Mouse (Mus musculus) stomach, embryonic 14.5 days (tissue): Measurements from ENCODE around the gene Zfp553. TPM values are rescaled to one million over a fixed set of nuclear protein-coding genes. Genes with fewer than 3 reads are reported as not detected.

Experiments
- ATAC-seq: fragments of 200-750 bp; cut with Nextera tagmentation; 2 replicates; pipeline ENCODE4 v1.8.0; 2017; ENCODE audit warnings: low read depth, moderate TSS enrichment; ENCODE audit not compliant: insufficient number of reproducible peaks, insufficient read depth, low FRiP score
- H3K27ac ChIP-seq: fragments of 300-500 bp; sonication (generic); 2 replicates; pipeline ENCODE4 v1.5.1; 2014; ENCODE audit warnings: mild to moderate bottlenecking, low read length, moderate library complexity, mixed read lengths
- H3K27me3 ChIP-seq: fragments of 300-500 bp; sonication (generic); 2 replicates; pipeline ENCODE4 v1.6.1; 2014; ENCODE audit warnings: low read length, control low read depth, mixed read lengths; ENCODE audit not compliant: control insufficient read depth, insufficient read depth
- H3K36me3 ChIP-seq: fragments of 300-500 bp; sonication (generic); 2 replicates; pipeline ENCODE4 v1.6.1; 2014; ENCODE audit warnings: mild to moderate bottlenecking, control low read depth, low read length, moderate library complexity, mixed read lengths; ENCODE audit not compliant: control insufficient read depth, insufficient read depth
- H3K4me1 ChIP-seq: fragments of 300-500 bp; sonication (generic); 2 replicates; pipeline ENCODE4 v1.6.1; 2014; ENCODE audit warnings: low read length, control low read depth, mixed read lengths; ENCODE audit not compliant: control insufficient read depth, insufficient read depth
- H3K4me2 ChIP-seq: fragments of 300-500 bp; sonication (generic); replicated peaks from 2 replicates; pipeline ENCODE4 v1.6.1; 2014; ENCODE audit warnings: low read depth, low read length, control low read depth
- H3K4me3 ChIP-seq: fragments of 300-500 bp; sonication (generic); 2 replicates; pipeline ENCODE4 v1.5.1; 2014; ENCODE audit warnings: low read depth, low read length, control low read depth
- H3K9ac ChIP-seq: fragments of 300-500 bp; sonication (generic); replicated peaks from 2 replicates; pipeline ENCODE4 v1.6.1; 2014; ENCODE audit warnings: low read depth, mild to moderate bottlenecking, control low read depth, low read length, moderate library complexity, mixed read lengths
- H3K9me3 ChIP-seq: fragments of 300-500 bp; sonication (generic); 2 replicates; pipeline ENCODE4 v1.6.1; 2016; ENCODE audit warnings: low read depth, low read length, control low read depth; ENCODE audit not compliant: control insufficient read depth
- WGBS: fragments of 180-500 bp; shearing (Covaris S2); extraction: QIAGEN DNeasy Blood & Tissue Kit; methylation state at CpG from one replicate; pipeline ENCODE4 v1.1.7; 2014; 5-methylcytosine and 5-hydroxymethylcytosine counted together
- polyA plus RNA-seq: library from polyadenylated mRNA; unstranded; fragments of >200 nt; fragmentation: Nextera tagmentation; extraction: Ambion mirVana; gene quantifications from 2 replicates; pipeline ENCODE4 v1.2.1, GENCODE M21; 2014

Zfp553 gene
- polyA plus RNA-seq, 1 experiment from 2014 or later: 24.4 TPM

- ATAC-seq: peak; percentile 95
- Histone ChIP-seq H3K9me3 (no peaks in the 10 kb centered on the region), H3K4me2 (peak within 1 kb of the TSS; percentile 96), H3K4me1 (peaks cover 12% of the 10 kb centered on the region), H3K4me3 (peak within 1 kb of the TSS; percentile 76), H3K9ac (peak within 1 kb of the TSS; percentile 89), H3K27me3 (no peaks in the 10 kb centered on the region), H3K36me3 (peaks cover 6% of the 10 kb centered on the region), H3K27ac (peak within 1 kb of the TSS; percentile 79)
- under 1% methylated on average over 34 of the region's 44 CpGs for WGBS
Observed at GRCm38 (mm10) chr7:127208553-127209438, 24.1 kb upstream of the Zfp553 start, which contains the start of gene Mylpf. TSS of gene Mylpf (plus strand) at chr7:127208890.

- peaks cover 2% of the 10 kb centered on the region; the same call in 1 of the 2 replicates for H3K36me3 ChIP-seq
- 83% methylated on average over 5 of the region's 5 CpGs for WGBS
- no peak overlapping the region for H3K9ac ChIP-seq
- H3K9me3 ChIP-seq: no peaks in the 10 kb centered on the region
- H3K4me2 ChIP-seq: peak overlapping the region; percentile 44
- H3K4me3 ChIP-seq: 0 out of 2 replicates have a peak overlapping the region, but pooled peaks have one; percentile 76
- H3K27me3 ChIP-seq: no peaks in the 10 kb centered on the region
- H3K27ac ChIP-seq: peak overlapping the region; percentile 74; the same call in 1 of the 2 replicates
- H3K4me1 ChIP-seq: peaks cover 12% of the 10 kb centered on the region
- ATAC-seq: no peak
Observed at GRCm38 (mm10) chr7:127209851-127210250, 23.0 kb upstream of the Zfp553 start.

- Histone ChIP-seq H3K9ac (no peak overlapping the region), H3K36me3 (no peaks in the 10 kb centered on the region; the same call in 1 of the 2 replicates), H3K27me3 (no peaks in the 10 kb centered on the region), H3K9me3 (no peaks in the 10 kb centered on the region), H3K4me1 (peaks cover 8% of the 10 kb centered on the region), H3K27ac (no peak overlapping the region), H3K4me2 (no peak overlapping the region), H3K4me3 (no peak overlapping the region)
- ATAC-seq: no peak
- WGBS: 93% methylated on average over 4 of the region's 4 CpGs
Observed at GRCm38 (mm10) chr7:127210266-127210665, 22.6 kb upstream of the Zfp553 start.

GRCm38 (mm10) chr7:127211014-127211745 is 21.7 kb upstream of the Zfp553 start:
- no peak for ATAC-seq
- Histone ChIP-seq H3K4me2 (no peak overlapping the region), H3K4me1 (peaks cover 6% of the 10 kb centered on the region), H3K27me3 (no peaks in the 10 kb centered on the region), H3K27ac (no peak overlapping the region), H3K36me3 (no peaks in the 10 kb centered on the region), H3K9me3 (no peaks in the 10 kb centered on the region), H3K4me3 (no peak overlapping the region), H3K9ac (no peak overlapping the region)
- WGBS: 74% methylated on average over 5 of the region's 5 CpGs

- Histone ChIP-seq H3K27ac (no peak overlapping the region), H3K36me3 (no peaks in the 10 kb centered on the region), H3K27me3 (no peaks in the 10 kb centered on the region), H3K4me2 (no peak overlapping the region), H3K9me3 (no peaks in the 10 kb centered on the region), H3K4me3 (no peak overlapping the region), H3K4me1 (no peaks in the 10 kb centered on the region; the same call in 1 of the 2 replicates), H3K9ac (no peak overlapping the region)
- 91% methylated on average over 12 of the region's 12 CpGs for WGBS
- no peak for ATAC-seq
Observed at GRCm38 (mm10) chr7:127212432-127213250, 20.2 kb upstream of the Zfp553 start.

GRCm38 (mm10) chr7:127213485-127213884 is 19.4 kb upstream of the Zfp553 start:
- ATAC-seq: no peak
- H3K4me3 ChIP-seq: no peak overlapping the region
- no peak overlapping the region for H3K4me2 ChIP-seq
- H3K4me1 ChIP-seq: no peaks in the 10 kb centered on the region; the same call in 1 of the 2 replicates
- WGBS: 43% methylated on average over 7 of the region's 7 CpGs
- H3K9ac ChIP-seq: no peak overlapping the region
- H3K27ac ChIP-seq: no peak overlapping the region
- no peaks in the 10 kb centered on the region for H3K9me3 ChIP-seq
- H3K27me3 ChIP-seq: no peaks in the 10 kb centered on the region
- no peaks in the 10 kb centered on the region for H3K36me3 ChIP-seq

GRCm38 (mm10) chr7:127213930-127214329 is 18.9 kb upstream of the Zfp553 start:
- H3K36me3 ChIP-seq: no peaks in the 10 kb centered on the region
- H3K4me3 ChIP-seq: no peak overlapping the region
- ATAC-seq: no peak
- H3K27me3 ChIP-seq: no peaks in the 10 kb centered on the region
- no peaks in the 10 kb centered on the region; the same call in 1 of the 2 replicates for H3K4me1 ChIP-seq
- no peak overlapping the region for H3K9ac ChIP-seq
- no peaks in the 10 kb centered on the region for H3K9me3 ChIP-seq
- H3K4me2 ChIP-seq: no peak overlapping the region
- no peak overlapping the region for H3K27ac ChIP-seq
- WGBS: 58% methylated on average over 12 of the region's 12 CpGs

- Histone ChIP-seq H3K4me3 (peak overlapping the region; percentile 19; the same call in 1 of the 2 replicates), H3K4me1 (no peaks in the 10 kb centered on the region; the same call in 1 of the 2 replicates), H3K27ac (no peak overlapping the region; the same call in 1 of the 2 replicates), H3K4me2 (peak overlapping the region; percentile 41), H3K9ac (no peak overlapping the region; the same call in 1 of the 2 replicates), H3K27me3 (no peaks in the 10 kb centered on the region), H3K36me3 (no peaks in the 10 kb centered on the region), H3K9me3 (no peaks in the 10 kb centered on the region)
- ATAC-seq: no peak
- 34% methylated on average over 21 of the region's 21 CpGs for whole genome bisulfite sequencing
Observed at GRCm38 (mm10) chr7:127214521-127214920, 18.3 kb upstream of the Zfp553 start.
